Mouse (Mus musculus) heart, embryonic 16.5 days (tissue): ENCODE measurements at regions not wholly inside any gene's neighbourhood (a gene's known extent, or its start where the extent isn't known, plus 50 kb on each side); places are given as distances from the start of the nearest gene placed in this dataset.

Experiments
- ATAC-seq: fragments of 200-750 bp; cut with Nextera tagmentation; replicated peaks from 2 replicates; pipeline ENCODE4 v1.8.0; 2017; ENCODE audit warnings: moderate number of reproducible peaks; ENCODE audit not compliant: insufficient read depth, low FRiP score; ENCODE audit errors: extremely low read depth
- H3K27ac ChIP-seq: fragments of 300-500 bp; sonication (generic); 2 replicates; pipeline ENCODE4 v1.5.1; 2014; ENCODE audit warnings: mild to moderate bottlenecking, low read length, control low read depth, moderate library complexity
- H3K27me3 ChIP-seq: fragments of 300-500 bp; sonication (generic); 2 replicates; pipeline ENCODE4 v1.6.1; 2014; ENCODE audit warnings: low read length, mixed read lengths; ENCODE audit not compliant: control insufficient read depth, insufficient read depth
- H3K36me3 ChIP-seq: fragments of 300-500 bp; sonication (generic); 2 replicates; pipeline ENCODE4 v1.6.1; 2014; ENCODE audit not compliant: control insufficient read depth, insufficient read depth
- H3K4me1 ChIP-seq: fragments of 300-500 bp; sonication (generic); 2 replicates; pipeline ENCODE4 v1.6.1; 2014; ENCODE audit warnings: low read length, mixed read lengths; ENCODE audit not compliant: control insufficient read depth, insufficient read depth
- H3K4me2 ChIP-seq: fragments of 300-500 bp; sonication (generic); 2 replicates; pipeline ENCODE4 v1.6.1; 2014; ENCODE audit warnings: low read depth, mild to moderate bottlenecking, control low read depth, low read length
- H3K4me3 ChIP-seq: fragments of 300-500 bp; sonication (generic); 2 replicates; pipeline ENCODE4 v1.5.1; 2014; ENCODE audit warnings: mild to moderate bottlenecking, control low read depth, low read length
- H3K9ac ChIP-seq: fragments of 300-500 bp; sonication (generic); 2 replicates; pipeline ENCODE4 v1.6.1; 2014; ENCODE audit warnings: low read length, control low read depth
- H3K9me3 ChIP-seq: fragments of 300-500 bp; sonication (generic); replicated peaks from 2 replicates; pipeline ENCODE4 v1.6.1; 2016; ENCODE audit warnings: low read length; ENCODE audit not compliant: control insufficient read depth
- WGBS: fragments of 180-500 bp; shearing (Covaris S2); extraction: QIAGEN DNeasy Blood & Tissue Kit; methylation state at CpG from one replicate; pipeline ENCODE4 v1.1.7; 2014; 5-methylcytosine and 5-hydroxymethylcytosine counted together

- no peaks in the 10 kb centered on the region for H3K27me3 ChIP-seq
- ATAC-seq: no peak
- H3K27ac ChIP-seq: no peak overlapping the region
- peaks cover 6% of the 10 kb centered on the region for H3K4me1 ChIP-seq
- no peak overlapping the region for H3K4me2 ChIP-seq
- no peak overlapping the region for H3K9ac ChIP-seq
- H3K4me3 ChIP-seq: no peak overlapping the region
- 79% methylated on average over 5 of the region's 5 CpGs for WGBS
- no peaks in the 10 kb centered on the region for H3K36me3 ChIP-seq
- H3K9me3 ChIP-seq: no peaks in the 10 kb centered on the region
Measured at GRCm38 (mm10) chr16:5421591-5421990, 165.8 kb upstream of the Eef2kmt start.

DNA sequence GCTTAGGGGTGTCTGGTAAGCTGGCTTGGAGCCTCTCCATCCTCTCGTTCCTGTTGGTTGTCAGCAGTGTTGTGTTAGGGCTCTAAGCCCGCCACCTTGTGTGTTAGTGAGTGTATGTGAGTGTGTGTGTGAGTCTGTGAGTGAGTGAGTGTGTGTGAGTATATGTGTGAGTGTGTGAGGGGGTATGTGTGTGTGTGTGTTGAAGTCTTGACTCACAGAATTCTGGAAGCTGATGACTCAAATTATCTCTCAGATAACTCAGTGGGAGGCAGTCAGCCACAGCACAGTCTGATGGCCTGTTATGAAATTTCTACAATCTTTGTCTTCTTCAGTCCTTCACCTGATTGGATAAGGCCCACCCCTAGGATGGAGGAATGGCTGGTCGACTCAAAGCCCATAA, 163.7 kb upstream of the Eef2kmt start:
- 70% methylated on average over 3 of the region's 3 CpGs for WGBS
- Histone ChIP-seq H3K27me3 (no peaks in the 10 kb centered on the region), H3K36me3 (no peaks in the 10 kb centered on the region), H3K9me3 (no peaks in the 10 kb centered on the region), H3K4me3 (no peak overlapping the region), H3K9ac (no peak overlapping the region), H3K27ac (peak overlapping the region; percentile 57), H3K4me2 (no peak overlapping the region), H3K4me1 (peaks cover 6% of the 10 kb centered on the region)
- ATAC-seq: no peak

DNA sequence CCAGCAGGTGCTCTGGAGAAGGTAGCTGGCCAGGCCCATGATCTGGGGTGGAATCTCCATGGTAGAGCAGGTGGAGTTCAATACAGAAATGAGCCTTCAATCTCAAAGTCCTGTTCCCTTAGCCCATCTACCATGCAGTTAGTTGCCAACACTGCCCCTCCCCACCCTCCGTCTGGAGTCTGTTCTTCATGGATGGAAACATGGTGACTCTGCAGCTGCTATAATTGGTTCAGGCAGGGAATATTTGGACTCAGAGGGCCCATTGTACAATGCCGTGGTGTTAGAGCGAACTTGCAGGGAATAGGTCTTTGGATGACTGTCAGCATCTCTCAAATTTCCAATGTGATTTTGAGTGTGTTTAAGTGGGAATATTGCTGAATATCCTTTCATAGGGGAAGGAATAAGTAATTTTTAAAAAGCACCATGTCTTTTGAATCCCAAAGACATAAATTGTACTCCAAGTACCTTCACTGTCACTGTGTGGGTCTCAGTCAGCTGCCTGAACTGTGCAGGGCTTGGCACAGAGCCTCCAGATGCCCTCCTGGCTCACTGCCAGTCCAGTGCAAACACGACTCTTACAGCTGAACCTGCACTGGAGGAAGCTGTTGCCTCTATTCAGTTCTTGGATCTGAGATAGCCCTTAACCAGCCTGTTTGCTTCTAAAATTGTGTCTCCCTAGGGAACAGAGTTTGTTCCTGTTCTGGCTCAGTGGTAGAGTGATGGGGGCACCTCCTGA, 162.8 kb upstream of the Eef2kmt start:
- Histone ChIP-seq H3K9me3 (no peaks in the 10 kb centered on the region), H3K36me3 (no peaks in the 10 kb centered on the region), H3K27me3 (no peaks in the 10 kb centered on the region), H3K4me2 (no peak overlapping the region), H3K4me3 (no peak overlapping the region), H3K9ac (no peak overlapping the region), H3K27ac (peak overlapping the region; percentile 57), H3K4me1 (peaks cover 6% of the 10 kb centered on the region)
- peak; percentile 88 for ATAC-seq
- WGBS: 41% methylated on average over 4 of the region's 4 CpGs

- Histone ChIP-seq H3K27me3 (no peaks in the 10 kb centered on the region), H3K9me3 (no peaks in the 10 kb centered on the region), H3K4me1 (peaks cover 6% of the 10 kb centered on the region), H3K4me2 (no peak overlapping the region), H3K9ac (no peak overlapping the region), H3K27ac (no peak overlapping the region), H3K36me3 (no peaks in the 10 kb centered on the region), H3K4me3 (no peak overlapping the region)
- ATAC-seq: no peak
- 74% methylated on average over 4 of the region's 4 CpGs for WGBS
Measured at GRCm38 (mm10) chr16:5415310-5415709, 159.5 kb upstream of the Eef2kmt start.

GRCm38 (mm10) chr16:5411819-5412385, 156.1 kb upstream of the Eef2kmt start:
- ATAC-seq: no peak
- H3K9ac ChIP-seq: no peak overlapping the region
- no peaks in the 10 kb centered on the region for H3K36me3 ChIP-seq
- no peak overlapping the region for H3K4me2 ChIP-seq
- 68% methylated on average over 5 of the region's 5 CpGs for WGBS
- H3K27ac ChIP-seq: no peak overlapping the region
- no peaks in the 10 kb centered on the region for H3K9me3 ChIP-seq
- H3K4me1 ChIP-seq: no peaks in the 10 kb centered on the region
- H3K27me3 ChIP-seq: no peaks in the 10 kb centered on the region
- H3K4me3 ChIP-seq: no peak overlapping the region

GRCm38 (mm10) chr16:5406711-5407110, 150.9 kb upstream of the Eef2kmt start:
- Histone ChIP-seq H3K4me3 (no peak overlapping the region), H3K4me1 (no peaks in the 10 kb centered on the region), H3K9me3 (no peaks in the 10 kb centered on the region), H3K27ac (no peak overlapping the region), H3K36me3 (no peaks in the 10 kb centered on the region), H3K9ac (no peak overlapping the region), H3K27me3 (0 out of 2 replicates have a peak, but pooled peaks cover 2% of the 10 kb centered on the region), H3K4me2 (no peak overlapping the region)
- no peak for ATAC-seq
- 6% methylated on average over 11 of the region's 11 CpGs for WGBS

- Histone ChIP-seq H3K9ac (no peak overlapping the region), H3K36me3 (no peaks in the 10 kb centered on the region), H3K4me3 (no peak overlapping the region), H3K9me3 (0 out of 2 replicates have a peak, but pooled peaks cover 2% of the 10 kb centered on the region), H3K4me1 (no peaks in the 10 kb centered on the region), H3K4me2 (no peak overlapping the region), H3K27me3 (no peaks in the 10 kb centered on the region), H3K27ac (no peak overlapping the region)
- WGBS: 55% methylated on average over 5 of the region's 5 CpGs
- ATAC-seq: no peak
Measured at GRCm38 (mm10) chr16:5393336-5393735, 137.6 kb upstream of the Eef2kmt start.

DNA sequence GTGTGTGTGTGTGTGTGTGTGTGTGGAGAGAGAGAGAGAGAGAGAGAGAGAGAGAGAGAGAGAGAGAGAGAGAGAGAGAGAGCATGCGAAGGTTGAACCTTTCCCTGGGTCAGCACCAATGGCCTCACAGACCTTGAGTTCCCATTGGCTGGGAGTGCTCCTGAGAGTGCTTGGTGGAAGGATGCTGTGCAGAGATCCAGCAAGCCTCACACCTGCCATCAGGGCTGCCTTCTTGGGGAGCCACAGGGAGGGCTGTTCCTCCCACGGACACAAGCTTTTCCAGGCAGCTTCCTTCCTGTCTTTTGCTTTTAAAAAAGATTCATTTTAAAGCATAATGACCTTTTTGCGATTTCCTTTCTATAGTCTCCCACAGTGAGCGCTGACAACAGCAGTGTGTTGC, 127.1 kb upstream of the Eef2kmt start:
- no peaks in the 10 kb centered on the region for H3K9me3 ChIP-seq
- H3K27ac ChIP-seq: no peak overlapping the region
- H3K4me2 ChIP-seq: no peak overlapping the region
- no peaks in the 10 kb centered on the region for H3K36me3 ChIP-seq
- ATAC-seq: no peak
- no peak overlapping the region for H3K4me3 ChIP-seq
- no peak overlapping the region for H3K9ac ChIP-seq
- WGBS: 39% methylated on average over 4 of the region's 4 CpGs
- H3K4me1 ChIP-seq: 0 out of 2 replicates have a peak, but pooled peaks cover 2% of the 10 kb centered on the region
- no peaks in the 10 kb centered on the region for H3K27me3 ChIP-seq

- Histone ChIP-seq H3K36me3 (no peaks in the 10 kb centered on the region), H3K27me3 (no peaks in the 10 kb centered on the region), H3K4me3 (no peak overlapping the region), H3K27ac (no peak overlapping the region), H3K9me3 (no peaks in the 10 kb centered on the region), H3K4me2 (no peak overlapping the region), H3K4me1 (0 out of 2 replicates have a peak, but pooled peaks cover 2% of the 10 kb centered on the region), H3K9ac (no peak overlapping the region)
- no peak for ATAC-seq
- 15% methylated on average over 6 of the region's 6 CpGs for WGBS
Measured at GRCm38 (mm10) chr16:5382228-5382884, 126.6 kb upstream of the Eef2kmt start.
